Mouse (Mus musculus) megakaryocyte, embryonic 14.5 days (primary cell): Measurements from ENCODE around the gene Fam129b.

ENCODE experiments used
- FLI1 ChIP-seq: IDR thresholded peaks from 2 replicates; pipeline ENCODE4 v1.6.1; 2012; ENCODE audit warnings: low read length, inconsistent platforms, mixed read lengths
- GATA1 ChIP-seq: IDR thresholded peaks from 3 replicates; pipeline ENCODE4 v1.6.1; 2012; ENCODE audit warnings: mixed read lengths, low read length, inconsistent platforms, borderline replicate concordance

DNA sequence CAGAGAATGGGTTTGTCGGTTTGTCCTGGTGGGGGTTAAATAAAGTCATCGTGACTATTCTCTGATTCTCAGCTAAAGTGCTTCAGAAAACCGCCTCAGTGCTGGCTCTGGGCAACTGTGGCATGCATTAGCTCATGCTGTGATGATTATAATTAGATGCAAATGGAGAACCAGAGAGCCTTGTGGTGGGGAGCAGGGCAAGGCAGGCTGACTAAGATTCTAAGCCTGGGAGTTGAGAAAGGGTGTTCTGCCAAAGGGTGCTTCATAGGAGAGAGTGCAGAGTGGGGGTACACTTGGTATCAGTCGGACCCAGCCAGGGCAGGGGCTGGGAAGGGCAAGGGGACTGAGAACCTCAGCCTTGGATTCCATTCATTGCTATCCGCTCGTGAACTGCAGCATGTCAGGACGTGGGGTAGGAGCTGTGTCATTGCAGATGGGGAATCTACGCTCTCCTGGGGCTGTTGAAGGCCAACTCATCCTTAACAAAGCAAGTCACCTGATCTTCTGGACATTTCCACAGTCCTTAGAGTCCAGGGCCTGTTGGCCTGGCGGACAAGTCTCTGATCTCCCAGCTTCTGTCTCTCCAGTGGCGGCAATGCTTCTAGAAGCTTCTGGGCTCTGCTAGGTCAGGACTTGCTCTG is 20.7 kb downstream of the Fam129b start:
- no peak for TF ChIP-seq GATA1
- no peak for TF ChIP-seq FLI1
